Mouse (Mus musculus): Measurements from ENCODE around the gene Kctd11. TPM values are rescaled to one million over a fixed set of nuclear protein-coding genes. Genes with fewer than 3 reads are reported as not detected.
A peak's percentile ranks its signal among the peaks of the same experiment; 100 is the strongest.
"Not testable (repeated sequence)": the region's sequence is repeated elsewhere in the genome, so short reads cannot be mapped to it uniquely, and the experiment has no call there.

The Kctd11 gene
- polyA plus RNA-seq, 1 experiment from 2014 or later, result 3.3 TPM

GRCm38 (mm10) chr11:69878399-69878798 lies 2.8 kb downstream of the Kctd11 start:
- Histone ChIP-seq H3K9ac (no peak overlapping the region), H3K36me3 (no peaks in the 10 kb centered on the region), H3K4me2 (no peak overlapping the region), H3K27me3 (no peaks in the 10 kb centered on the region; the same call in 1 of the 2 replicates), H3K27ac (no peak overlapping the region), H3K9me3 (replicated peaks) (no peaks in the 10 kb centered on the region), H3K4me1 (replicated peaks) (peaks cover 46% of the 10 kb centered on the region), H3K4me3 (no peak overlapping the region)
- 87% methylated on average over 3 of the region's 3 CpGs for WGBS
- no peak for ATAC-seq (replicated peaks; ENCODE audit: insufficient number of reproducible peaks, insufficient read depth, low FRiP score, low read depth)

- H3K4me1 ChIP-seq (replicated peaks), result peaks cover 46% of the 10 kb centered on the region
- no peak for ATAC-seq (replicated peaks; ENCODE audit: insufficient number of reproducible peaks, insufficient read depth, low FRiP score, low read depth)
- peak within 1 kb of the TSS; percentile 64 for H3K4me3 ChIP-seq
- 79% methylated on average over 11 of the region's 11 CpGs for WGBS
- peak within 1 kb of the TSS; percentile 53 for H3K4me2 ChIP-seq
- no peaks in the 10 kb centered on the region for H3K9me3 ChIP-seq (replicated peaks)
- peak within 1 kb of the TSS; percentile 66; the same call in 1 of the 2 replicates for H3K27ac ChIP-seq
- H3K36me3 ChIP-seq, result no peaks in the 10 kb centered on the region
- H3K27me3 ChIP-seq, result no peaks in the 10 kb centered on the region; the same call in 1 of the 2 replicates
- 0 out of 2 replicates have a peak within 1 kb of the TSS, but pooled peaks have one; percentile 3 for H3K9ac ChIP-seq
Measured at GRCm38 (mm10) chr11:69877878-69878277, 3.3 kb downstream of the Kctd11 start, which contains the start of gene Tmem95. Tmem95 (minus strand) TSS chr11:69878018.

- peak; percentile 11; the same call in 1 of the 2 replicates for ATAC-seq (replicated peaks; ENCODE audit: insufficient number of reproducible peaks, insufficient read depth, low FRiP score, low read depth)
- no peaks in the 10 kb centered on the region for H3K9me3 ChIP-seq (replicated peaks)
- peaks cover 42% of the 10 kb centered on the region for H3K4me1 ChIP-seq (replicated peaks)
- H3K4me2 ChIP-seq, result peak overlapping the region; percentile 53
- no peaks in the 10 kb centered on the region for H3K27me3 ChIP-seq
- H3K27ac ChIP-seq, result peak overlapping the region; percentile 66
- H3K36me3 ChIP-seq, result no peaks in the 10 kb centered on the region
- peak overlapping the region; percentile 18 for H3K4me3 ChIP-seq
- 3% methylated on average over 12 of the region's 12 CpGs for WGBS
- 0 out of 2 replicates have a peak overlapping the region, but pooled peaks have one; percentile 3 for H3K9ac ChIP-seq
Measured at GRCm38 (mm10) chr11:69876867-69877266, 4.3 kb downstream of the Kctd11 start.

- H3K4me2 ChIP-seq, result peak overlapping the region; percentile 53; the same call in 1 of the 2 replicates
- 45% methylated on average over 7 of the region's 7 CpGs for WGBS
- peaks cover 37% of the 10 kb centered on the region for H3K4me1 ChIP-seq (replicated peaks)
- H3K36me3 ChIP-seq, result no peaks in the 10 kb centered on the region
- peak overlapping the region; percentile 66 for H3K27ac ChIP-seq
- H3K9ac ChIP-seq, result no peak overlapping the region
- H3K9me3 ChIP-seq (replicated peaks), result no peaks in the 10 kb centered on the region
- ATAC-seq (replicated peaks; ENCODE audit: insufficient number of reproducible peaks, insufficient read depth, low FRiP score, low read depth), result peak; percentile 36; the same call in 1 of the 2 replicates
- no peak overlapping the region for H3K4me3 ChIP-seq
- no peaks in the 10 kb centered on the region for H3K27me3 ChIP-seq
Measured at GRCm38 (mm10) chr11:69876186-69876585, 5.0 kb downstream of the Kctd11 start.

GRCm38 (mm10) chr11:69872451-69872850 lies 8.8 kb downstream of the Kctd11 start:
- H3K27ac ChIP-seq, result no peak overlapping the region
- H3K27me3 ChIP-seq, result no peaks in the 10 kb centered on the region
- H3K9me3 ChIP-seq (replicated peaks), result no peaks in the 10 kb centered on the region
- 79% methylated on average over 4 of the region's 4 CpGs for WGBS
- no peak overlapping the region for H3K4me3 ChIP-seq
- H3K4me1 ChIP-seq (replicated peaks), result peaks cover 19% of the 10 kb centered on the region
- H3K36me3 ChIP-seq, result no peaks in the 10 kb centered on the region
- H3K9ac ChIP-seq, result no peak overlapping the region
- no peak overlapping the region for H3K4me2 ChIP-seq
- no peak for ATAC-seq (replicated peaks; ENCODE audit: insufficient number of reproducible peaks, insufficient read depth, low FRiP score, low read depth)

GRCm38 (mm10) chr11:69871822-69872221 lies 9.4 kb downstream of the Kctd11 start:
- Histone ChIP-seq H3K9me3 (replicated peaks) (no peaks in the 10 kb centered on the region), H3K4me2 (no peak overlapping the region), H3K27ac (no peak overlapping the region), H3K4me3 (no peak overlapping the region), H3K4me1 (replicated peaks) (peaks cover 13% of the 10 kb centered on the region), H3K9ac (no peak overlapping the region), H3K27me3 (no peaks in the 10 kb centered on the region), H3K36me3 (no peaks in the 10 kb centered on the region)
- 83% methylated on average over 7 of the region's 7 CpGs for WGBS
- ATAC-seq (replicated peaks; ENCODE audit: insufficient number of reproducible peaks, insufficient read depth, low FRiP score, low read depth), result no peak

GRCm38 (mm10) chr11:69870289-69871069 lies 10.7 kb downstream of the Kctd11 start:
- Histone ChIP-seq H3K4me2 (no peak overlapping the region), H3K9ac (no peak overlapping the region), H3K36me3 (no peaks in the 10 kb centered on the region), H3K27me3 (no peaks in the 10 kb centered on the region), H3K4me3 (no peak overlapping the region), H3K4me1 (replicated peaks) (0 out of 2 replicates have a peak, but pooled peaks cover under 1% of the 10 kb centered on the region), H3K9me3 (replicated peaks) (no peaks in the 10 kb centered on the region), H3K27ac (no peak overlapping the region)
- no peak for ATAC-seq (replicated peaks; ENCODE audit: insufficient number of reproducible peaks, insufficient read depth, low FRiP score, low read depth)
- 90% methylated on average over 2 of the region's 2 CpGs for whole genome bisulfite sequencing

GRCm38 (mm10) chr11:69867335-69867734 lies 13.9 kb downstream of the Kctd11 start:
- no peak overlapping the region for H3K4me2 ChIP-seq
- H3K27me3 ChIP-seq, result no peaks in the 10 kb centered on the region
- no peaks in the 10 kb centered on the region for H3K36me3 ChIP-seq
- H3K9me3 ChIP-seq (replicated peaks), result no peaks in the 10 kb centered on the region
- 0 out of 2 replicates have a peak, but pooled peaks have one; percentile 14 for ATAC-seq (replicated peaks; ENCODE audit: insufficient number of reproducible peaks, insufficient read depth, low FRiP score, low read depth)
- 45% methylated on average over 9 of the region's 9 CpGs for WGBS
- no peak overlapping the region for H3K9ac ChIP-seq
- H3K27ac ChIP-seq, result no peak overlapping the region
- H3K4me3 ChIP-seq, result no peak overlapping the region
- peaks cover 4% of the 10 kb centered on the region for H3K4me1 ChIP-seq (replicated peaks)

GRCm38 (mm10) chr11:69865561-69865960 lies 15.6 kb downstream of the Kctd11 start:
- Histone ChIP-seq H3K36me3 (no peaks in the 10 kb centered on the region), H3K4me3 (no peak overlapping the region), H3K4me1 (replicated peaks) (peaks cover 4% of the 10 kb centered on the region), H3K9ac (no peak overlapping the region), H3K27ac (no peak overlapping the region), H3K9me3 (replicated peaks) (no peaks in the 10 kb centered on the region), H3K4me2 (no peak overlapping the region), H3K27me3 (no peaks in the 10 kb centered on the region)
- 87% methylated on average over 9 of the region's 9 CpGs for WGBS
- ATAC-seq (replicated peaks; ENCODE audit: insufficient number of reproducible peaks, insufficient read depth, low FRiP score, low read depth), result no peak

- no peak overlapping the region for H3K4me2 ChIP-seq
Measured at GRCm38 (mm10) chr11:69864138-69864860, 16.9 kb downstream of the Kctd11 start.

GRCm38 (mm10) chr11:69863729-69864128 lies 17.5 kb downstream of the Kctd11 start:
- ATAC-seq (replicated peaks; ENCODE audit: insufficient number of reproducible peaks, insufficient read depth, low FRiP score, low read depth); H3K36me3 ChIP-seq; H3K27me3 ChIP-seq; H3K4me3 ChIP-seq; H3K27ac ChIP-seq; H3K9ac ChIP-seq; H3K9me3 ChIP-seq (replicated peaks); H3K4me2 ChIP-seq; H3K4me1 ChIP-seq (replicated peaks): not testable (repeated sequence)
- 60% methylated on average over 3 of the region's 3 CpGs for WGBS

More at GRCm38 (mm10) chr11:69864138-69864860, 16.9 kb downstream of the Kctd11 start:
- Histone ChIP-seq H3K9me3 (replicated peaks) (no peaks in the 10 kb centered on the region), H3K4me3 (no peak overlapping the region), H3K27ac (peak overlapping the region; percentile 45; the same call in 1 of the 2 replicates), H3K27me3 (peaks cover 3% of the 10 kb centered on the region), H3K36me3 (no peaks in the 10 kb centered on the region), H3K4me1 (replicated peaks) (peaks cover 4% of the 10 kb centered on the region), H3K9ac (no peak overlapping the region)
- 41% methylated on average over 8 of the region's 8 CpGs for WGBS
- no peak; the same call in 1 of the 2 replicates for ATAC-seq (replicated peaks; ENCODE audit: insufficient number of reproducible peaks, insufficient read depth, low FRiP score, low read depth)

Measured in heart, embryonic 15.5 days (tissue).